Mouse (Mus musculus): ENCODE data around the gene Olfr55. TPM values are rescaled to one million over a fixed set of nuclear protein-coding genes. Genes with fewer than 3 reads are reported as not detected.

Gene Olfr55
- not detected for polyA plus RNA-seq (2015; fragmentation: Illumina TruSeq; extraction: RNeasy Lipid Tissue Mini Kit (QIAGEN cat#74804); ENCODE audit: insufficient read depth, low read depth, low replicate concordance)

DNA sequence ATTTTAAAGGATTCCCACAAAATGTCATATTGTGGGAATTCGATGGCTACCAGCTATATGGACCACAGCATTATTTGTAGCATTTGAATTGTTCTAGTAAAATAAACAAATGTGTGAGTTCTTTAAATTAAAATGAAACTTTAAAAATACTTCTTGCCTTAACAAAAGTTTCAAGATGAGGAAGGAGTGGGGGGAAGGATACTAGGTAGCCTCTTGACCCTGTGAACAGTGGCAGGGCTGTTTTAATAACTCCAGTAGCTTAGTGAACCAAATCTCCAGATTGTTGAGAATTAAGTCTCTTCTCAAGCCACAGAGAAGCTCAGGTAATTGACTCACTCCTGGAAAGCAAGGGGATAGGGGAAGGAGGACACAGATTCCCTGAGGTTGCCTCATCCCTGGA is at the start of gene Olfr55:
Gene Olfr55 (plus strand): TSS at position 301 of the 400 bp plus-strand sequence.

DNA sequence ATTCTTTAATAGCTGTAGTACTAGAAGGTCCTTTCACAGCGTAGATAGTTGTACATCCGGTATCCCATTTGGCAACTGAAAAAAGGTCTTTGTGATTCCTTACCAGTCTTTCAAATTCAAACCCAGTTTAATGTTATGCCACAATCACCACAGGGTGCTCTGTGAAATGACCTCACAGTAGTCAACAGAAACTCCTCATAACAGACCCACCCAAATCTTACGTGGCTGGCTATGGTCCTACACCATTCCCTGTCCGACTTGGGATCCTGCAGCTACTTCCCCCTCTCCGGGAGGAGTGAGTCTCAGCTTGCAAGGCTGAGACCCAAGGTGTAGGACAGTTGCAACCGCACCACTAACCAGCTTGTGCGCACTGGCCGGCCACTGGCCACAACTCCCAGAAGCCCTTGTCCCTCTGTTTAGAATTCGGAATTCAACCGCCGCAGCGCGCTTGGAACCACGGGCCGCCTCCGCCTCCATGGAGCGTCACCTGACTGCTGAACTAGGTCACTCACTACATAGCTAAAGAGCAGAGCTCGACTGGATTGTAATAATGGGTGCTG is 28.9 kb upstream of the Olfr55 start, which contains the start of gene Morc2b:
Gene Morc2b (minus strand): TSS at position 423 of the 560 bp plus-strand sequence.

DNA sequence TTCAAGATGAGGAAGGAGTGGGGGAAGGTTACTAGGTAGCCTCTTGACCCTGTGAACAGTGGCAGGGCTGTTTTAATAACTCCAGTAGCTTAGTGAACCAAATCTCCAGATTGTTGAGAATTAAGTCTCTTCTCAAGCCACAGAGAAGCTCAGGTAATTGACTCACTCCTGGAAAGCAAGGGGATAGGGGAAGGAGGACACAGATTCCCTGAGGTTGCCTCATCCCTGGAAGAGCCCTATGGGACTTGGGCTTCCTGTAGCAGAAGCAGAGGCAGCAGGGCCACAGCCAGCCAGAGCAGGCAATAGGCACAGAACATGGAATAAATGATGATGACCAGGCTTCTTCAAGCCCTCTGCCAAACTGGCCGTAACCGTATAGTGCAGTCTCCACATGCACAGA is 22.8 kb downstream of the Olfr55 start, which contains the start of gene Olfr239:
Gene Olfr239 (plus strand): TSS at position 301 of the 400 bp plus-strand sequence.

DNA sequence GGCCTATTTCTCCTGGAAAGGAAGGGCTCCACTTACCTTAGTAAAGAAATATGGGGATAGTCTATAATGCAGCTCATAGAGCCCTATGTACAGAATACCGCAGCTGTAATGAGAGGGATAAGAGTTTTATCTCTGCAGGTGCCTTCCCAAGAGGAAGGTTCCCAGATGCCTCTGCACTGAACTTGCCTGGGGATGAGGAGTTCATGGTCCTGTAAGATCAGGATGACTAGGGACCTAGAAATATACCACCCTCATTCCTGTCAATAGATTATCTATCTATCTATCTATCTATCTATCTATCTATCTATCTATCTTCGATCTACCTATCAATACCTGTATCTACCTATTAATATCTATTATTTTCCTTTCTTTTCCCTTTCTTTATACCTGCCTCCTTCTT is 53.3 kb downstream of the Olfr55 start, which contains the start of gene Olfr1564:
Gene Olfr1564 (minus strand): TSS at position 101 of the 400 bp plus-strand sequence.

Other genes with a start within 250 kb of the Olfr55 start
- gene Cyp4f13, start 221.0 kb upstream of the Olfr55 start, polyA plus RNA-seq (2015; fragmentation: Illumina TruSeq; extraction: RNeasy Lipid Tissue Mini Kit (QIAGEN cat#74804); ENCODE audit: insufficient read depth, low read depth, low replicate concordance), result 31.3 TPM
- gene Zfp472, start 202.6 kb upstream of the Olfr55 start, polyA plus RNA-seq (2015; fragmentation: Illumina TruSeq; extraction: RNeasy Lipid Tissue Mini Kit (QIAGEN cat#74804); ENCODE audit: insufficient read depth, low read depth, low replicate concordance), result 1.3 TPM
- 3.6 TPM for gene Zfp952, start 175.3 kb upstream of the Olfr55 start, polyA plus RNA-seq (2015; fragmentation: Illumina TruSeq; extraction: RNeasy Lipid Tissue Mini Kit (QIAGEN cat#74804); ENCODE audit: insufficient read depth, low read depth, low replicate concordance)
- gene Zfp763, start 135.0 kb upstream of the Olfr55 start, polyA plus RNA-seq (2015; fragmentation: Illumina TruSeq; extraction: RNeasy Lipid Tissue Mini Kit (QIAGEN cat#74804); ENCODE audit: insufficient read depth, low read depth, low replicate concordance), result 0.78 TPM
- gene 4921501E09Rik, start 100.4 kb upstream of the Olfr55 start, polyA plus RNA-seq (2015; fragmentation: Illumina TruSeq; extraction: RNeasy Lipid Tissue Mini Kit (QIAGEN cat#74804); ENCODE audit: insufficient read depth, low read depth, low replicate concordance), result not detected
- gene Zfp563, start 79.1 kb upstream of the Olfr55 start, polyA plus RNA-seq (2015; fragmentation: Illumina TruSeq; extraction: RNeasy Lipid Tissue Mini Kit (QIAGEN cat#74804); ENCODE audit: insufficient read depth, low read depth, low replicate concordance), result 1.9 TPM
- gene Morc2b, start 28.8 kb upstream of the Olfr55 start, polyA plus RNA-seq (2015; fragmentation: Illumina TruSeq; extraction: RNeasy Lipid Tissue Mini Kit (QIAGEN cat#74804); ENCODE audit: insufficient read depth, low read depth, low replicate concordance), result not detected
- gene Olfr239, start 22.9 kb downstream of the Olfr55 start, polyA plus RNA-seq (2015; fragmentation: Illumina TruSeq; extraction: RNeasy Lipid Tissue Mini Kit (QIAGEN cat#74804); ENCODE audit: insufficient read depth, low read depth, low replicate concordance), result not detected
- gene Olfr1564, start 53.2 kb downstream of the Olfr55 start, polyA plus RNA-seq (2015; fragmentation: Illumina TruSeq; extraction: RNeasy Lipid Tissue Mini Kit (QIAGEN cat#74804); ENCODE audit: insufficient read depth, low read depth, low replicate concordance), result not detected
- gene Zfp955a, start 86.7 kb downstream of the Olfr55 start, polyA plus RNA-seq (2015; fragmentation: Illumina TruSeq; extraction: RNeasy Lipid Tissue Mini Kit (QIAGEN cat#74804); ENCODE audit: insufficient read depth, low read depth, low replicate concordance), result 1.7 TPM
- not detected for gene Olfr63, start 96.2 kb downstream of the Olfr55 start, polyA plus RNA-seq (2015; fragmentation: Illumina TruSeq; extraction: RNeasy Lipid Tissue Mini Kit (QIAGEN cat#74804); ENCODE audit: insufficient read depth, low read depth, low replicate concordance)
- gene Zfp955b, start 121.1 kb downstream of the Olfr55 start, polyA plus RNA-seq (2015; fragmentation: Illumina TruSeq; extraction: RNeasy Lipid Tissue Mini Kit (QIAGEN cat#74804); ENCODE audit: insufficient read depth, low read depth, low replicate concordance), result 1.2 TPM
- 1.5 TPM for gene Zfp81, start 190.4 kb downstream of the Olfr55 start, polyA plus RNA-seq (2015; fragmentation: Illumina TruSeq; extraction: RNeasy Lipid Tissue Mini Kit (QIAGEN cat#74804); ENCODE audit: insufficient read depth, low read depth, low replicate concordance)
- 4.3 TPM for gene Zfp101, start 226.2 kb downstream of the Olfr55 start, polyA plus RNA-seq (2015; fragmentation: Illumina TruSeq; extraction: RNeasy Lipid Tissue Mini Kit (QIAGEN cat#74804); ENCODE audit: insufficient read depth, low read depth, low replicate concordance)

Data from pancreas, adult 10 weeks (tissue).